In genomic region chr5:3597171-3597570, GRCm38 (mm10) we compare ENCODE assay signal across 10 mouse cellular contexts. TPM values are rescaled to one million over a fixed set of nuclear protein-coding genes. Genes with fewer than 3 reads are reported as not detected.
DNase-seq lines count a peak whose midpoint lies in the region; ATAC-seq lines count a peak whose summit lies in the region.
"Had no signal": no experiment of that assay in that cellular context is flagged by ENCODE, and none has a peak within 500 bp of the region (broad histone marks: within the 10 kb centered on the region; RNA-seq: fewer than 3 reads in every experiment).

No protein-coding gene starts in this region.

- H3K4me2 ChIP-seq in forebrain, embryonic 15.5 days (replicated peaks): peak overlapping the region; percentile 75
- peak overlapping the region; percentile 75 for H3K4me2 ChIP-seq in liver, embryonic 12.5 days

- H3K9me3 ChIP-seq in megakaryocyte, embryonic 14.5 days: no peaks in the 10 kb centered on the region
- no peaks in the 10 kb centered on the region for H3K9me3 ChIP-seq in forebrain, embryonic 15.5 days
- H3K9me3 ChIP-seq in liver, embryonic 12.5 days (replicated peaks): no peaks in the 10 kb centered on the region

- peaks cover 54% of the 10 kb centered on the region for H3K4me1 ChIP-seq in megakaryocyte, embryonic 14.5 days
- peaks cover 22% of the 10 kb centered on the region for H3K4me1 ChIP-seq in forebrain, embryonic 15.5 days
- peaks cover 25% of the 10 kb centered on the region for H3K4me1 ChIP-seq in liver, embryonic 12.5 days

- H3K4me3 ChIP-seq in megakaryocyte, embryonic 14.5 days (replicated peaks): peak overlapping the region; percentile 100
- peak overlapping the region; percentile 92 for H3K4me3 ChIP-seq in forebrain, embryonic 15.5 days
- H3K4me3 ChIP-seq in liver, embryonic 12.5 days: peak overlapping the region; percentile 78

- no peak for ATAC-seq in megakaryocyte, adult 5-6 weeks (ENCODE audit: poor library complexity, severe bottlenecking)
- ATAC-seq in forebrain, embryonic 15.5 days (replicated peaks): no peak
- ATAC-seq in liver, embryonic 12.5 days: no peak

- H3K27ac ChIP-seq in forebrain, embryonic 15.5 days (replicated peaks): no peak overlapping the region
- H3K27ac ChIP-seq in liver, embryonic 12.5 days: no peak overlapping the region

- H3K36me3 ChIP-seq in megakaryocyte, embryonic 14.5 days (replicated peaks; ENCODE audit: low read length): peaks cover 31% of the 10 kb centered on the region
- no peaks in the 10 kb centered on the region for H3K36me3 ChIP-seq in forebrain, embryonic 15.5 days
- peaks cover 14% of the 10 kb centered on the region for H3K36me3 ChIP-seq in liver, embryonic 12.5 days

- H3K27me3 ChIP-seq in megakaryocyte, embryonic 14.5 days (replicated peaks): no peaks in the 10 kb centered on the region
- H3K27me3 ChIP-seq in forebrain, embryonic 15.5 days: no peaks in the 10 kb centered on the region
- no peaks in the 10 kb centered on the region for H3K27me3 ChIP-seq in liver, embryonic 12.5 days (replicated peaks)

- peak overlapping the region; percentile 71 for H3K9ac ChIP-seq in forebrain, embryonic 15.5 days (replicated peaks)
- H3K9ac ChIP-seq in liver, embryonic 12.5 days: no peak overlapping the region

- no peak for DNase-seq in adrenal gland, postnatal 14 days
- DNase-seq in frontal cortex, postnatal 36 days (ENCODE audit: low spot score in 2 of 2): no peak
- DNase-seq in cerebellum, postnatal 4 days (ENCODE audit: low spot score in 2 of 2): no peak

RNA-seq across cellular contexts. Expression of gene Rbm48, which starts 0.8 kb away (rescaled TPM):
- 2.8 TPM in 2 replicates for polyA plus RNA-seq in megakaryocyte, embryonic 14.5 days (2012; ENCODE audit: insufficient read depth, low replicate concordance)
- 9.8 and 10.4 TPM in 2 replicates for total RNA-seq in megakaryocyte, adult 5-6 weeks (2015)
- 17.4 and 18.1 TPM in 2 replicates for total RNA-seq in megakaryocyte, adult 5-6 weeks (2017)
- polyA plus RNA-seq in forebrain, embryonic 15.5 days (2015; fragmentation: Nextera tagmentation; extraction: Ambion mirVana): 15.9 and 16.9 TPM in 2 replicates
- 8.4 and 9.0 TPM in 2 replicates for polyA plus RNA-seq in liver, embryonic 12.5 days (2016; fragmentation: Nextera tagmentation; extraction: Ambion mirVana)
- 6.3 and 14.8 TPM in 2 replicates for total RNA-seq in adrenal gland, postnatal 14 days (2021)

RNA-seq across cellular contexts. Expression of gene Pex1, which starts 1.3 kb away (rescaled TPM):
- polyA plus RNA-seq in megakaryocyte, embryonic 14.5 days (2012; ENCODE audit: insufficient read depth, low replicate concordance): 0.64 TPM in 1 of 2 replicates, not detected in the other
- total RNA-seq in megakaryocyte, adult 5-6 weeks (2015): 10.4 and 22.3 TPM in 2 replicates
- 16.6 TPM in 2 replicates for total RNA-seq in megakaryocyte, adult 5-6 weeks (2017)
- 22.5 and 23.0 TPM in 2 replicates for polyA plus RNA-seq in forebrain, embryonic 15.5 days (2015; fragmentation: Nextera tagmentation; extraction: Ambion mirVana)
- 6.9 and 7.3 TPM in 2 replicates for polyA plus RNA-seq in liver, embryonic 12.5 days (2016; fragmentation: Nextera tagmentation; extraction: Ambion mirVana)
- 26.0 and 27.2 TPM in 2 replicates for total RNA-seq in adrenal gland, postnatal 14 days (2021)

RNA-seq across cellular contexts. Expression of gene 1700109H08Rik, which starts 25.8 kb away (rescaled TPM):
- polyA plus RNA-seq in megakaryocyte, embryonic 14.5 days (2012; ENCODE audit: insufficient read depth, low replicate concordance): 1.0 TPM in 1 of 2 replicates, not detected in the other
- 4.5 and 12.2 TPM in 2 replicates for total RNA-seq in megakaryocyte, adult 5-6 weeks (2015)
- 4.9 and 5.0 TPM in 2 replicates for total RNA-seq in megakaryocyte, adult 5-6 weeks (2017)
- 3.2 and 4.1 TPM in 2 replicates for polyA plus RNA-seq in forebrain, embryonic 15.5 days (2015; fragmentation: Nextera tagmentation; extraction: Ambion mirVana)
- polyA plus RNA-seq in liver, embryonic 12.5 days (2016; fragmentation: Nextera tagmentation; extraction: Ambion mirVana): 1.6 and 1.9 TPM in 2 replicates
- 2.6 and 3.0 TPM in 2 replicates for total RNA-seq in adrenal gland, postnatal 14 days (2021)

RNA-seq across cellular contexts. Expression of gene Fam133b, which starts 53.5 kb away (rescaled TPM):
- polyA plus RNA-seq in megakaryocyte, embryonic 14.5 days (2012; ENCODE audit: insufficient read depth, low replicate concordance): 3.6 and 13.4 TPM in 2 replicates
- 37.1 and 39.5 TPM in 2 replicates for total RNA-seq in megakaryocyte, adult 5-6 weeks (2015)
- 47.1 and 50.9 TPM in 2 replicates for total RNA-seq in megakaryocyte, adult 5-6 weeks (2017)
- 28.4 and 30.3 TPM in 2 replicates for polyA plus RNA-seq in forebrain, embryonic 15.5 days (2015; fragmentation: Nextera tagmentation; extraction: Ambion mirVana)
- polyA plus RNA-seq in liver, embryonic 12.5 days (2016; fragmentation: Nextera tagmentation; extraction: Ambion mirVana): 16.1 and 17.4 TPM in 2 replicates
- total RNA-seq in adrenal gland, postnatal 14 days (2021): 30.1 and 32.0 TPM in 2 replicates

RNA-seq across cellular contexts. Expression of gene Tmbim7, which starts 53.8 kb away (rescaled TPM):
- not detected in 2 replicates for polyA plus RNA-seq in megakaryocyte, embryonic 14.5 days (2012; ENCODE audit: insufficient read depth, low replicate concordance)
- total RNA-seq in megakaryocyte, adult 5-6 weeks (2015): 0.59 TPM in 1 of 2 replicates, not detected in the other
- total RNA-seq in megakaryocyte, adult 5-6 weeks (2017): not detected in 2 replicates
- polyA plus RNA-seq in forebrain, embryonic 15.5 days (2015; fragmentation: Nextera tagmentation; extraction: Ambion mirVana): not detected in 2 replicates
- not detected in 2 replicates for polyA plus RNA-seq in liver, embryonic 12.5 days (2016; fragmentation: Nextera tagmentation; extraction: Ambion mirVana)
- not detected in 2 replicates for total RNA-seq in adrenal gland, postnatal 14 days (2021)
- total RNA-seq: gastrocnemius, adult 18-20 months; left cerebral cortex, postnatal 10 days had no signal
- polyA plus RNA-seq: small intestine, adult 2 months had no signal
